Mouse (Mus musculus): ENCODE measurements at regions not wholly inside any gene's neighbourhood (a gene's known extent, or its start where the extent isn't known, plus 50 kb on each side); places are given as distances from the start of the nearest gene placed in this dataset.

DNA sequence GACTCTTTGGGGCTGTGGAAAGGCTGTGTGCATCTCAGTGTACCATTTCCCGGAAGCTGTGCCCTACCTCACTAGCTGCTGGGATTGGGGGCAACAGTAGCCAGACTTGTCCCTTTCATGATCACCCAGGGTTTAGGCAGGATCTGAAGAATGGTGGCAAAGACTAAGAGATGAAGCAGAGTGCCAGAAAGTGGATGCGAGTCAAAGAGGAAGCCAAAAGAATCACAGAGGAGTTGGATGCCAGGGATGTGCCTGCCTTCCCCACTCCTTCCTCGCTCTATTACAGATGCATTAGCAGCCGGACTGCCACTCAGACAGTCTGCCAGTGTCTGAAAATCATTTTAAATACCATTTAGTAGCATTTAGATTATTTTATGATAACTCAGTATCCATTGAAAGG lies 271.5 kb upstream of the Slc24a2 start:
- DNase-seq (ENCODE audit: extremely low spot score in 1 of 2, low spot score in 2 of 2) = no peak
- intact Hi-C loops (cut with DNase I) = no loop called here

DNA sequence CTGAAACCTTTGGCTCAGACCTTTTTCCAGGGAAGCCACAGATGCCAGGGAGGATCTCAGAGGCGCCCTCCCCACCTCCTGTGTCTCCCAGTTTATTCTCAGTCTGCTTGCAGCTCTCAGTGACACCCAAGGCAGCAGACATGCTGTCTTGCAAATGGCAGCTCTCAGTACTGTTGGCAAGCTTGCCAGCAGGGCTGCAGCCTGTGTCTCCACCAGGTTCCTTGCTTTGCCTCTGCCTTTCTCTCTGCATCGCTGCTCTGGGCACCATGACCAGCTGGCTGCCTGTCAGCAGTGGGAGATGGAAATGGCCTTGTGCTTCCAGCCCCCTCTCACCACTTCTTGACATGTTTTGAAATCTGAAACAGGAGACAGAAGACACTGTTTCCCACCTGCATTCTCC lies 270.2 kb upstream of the Slc24a2 start:
- intact Hi-C loops (cut with DNase I) = no loop called here
- DNase-seq (ENCODE audit: extremely low spot score in 1 of 2, low spot score in 2 of 2) = peak in 1 of 2 experiments; percentile 4

DNA sequence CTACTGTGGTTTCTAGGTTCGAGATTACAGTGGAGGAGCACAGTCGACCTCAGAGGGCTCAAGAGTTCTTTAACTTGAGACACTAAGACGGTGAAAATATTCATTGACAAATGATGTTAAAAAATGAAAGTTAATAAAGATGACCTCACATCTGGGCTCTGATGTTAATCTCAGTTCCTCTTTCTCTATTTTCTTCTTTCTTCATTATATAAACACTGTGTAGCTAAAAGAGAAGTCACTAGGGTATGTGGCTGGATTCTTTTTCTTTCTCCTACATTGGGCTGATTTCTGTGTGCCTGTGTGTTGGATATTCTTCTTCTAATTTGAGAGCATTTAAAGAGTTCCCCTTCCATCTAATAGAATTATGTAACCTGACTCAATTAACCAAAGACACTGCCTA lies 257.5 kb upstream of the Slc24a2 start:
- no peak for DNase-seq (ENCODE audit: extremely low spot score in 1 of 2, low spot score in 2 of 2)
- intact Hi-C loops (cut with DNase I) = no loop called here

DNA sequence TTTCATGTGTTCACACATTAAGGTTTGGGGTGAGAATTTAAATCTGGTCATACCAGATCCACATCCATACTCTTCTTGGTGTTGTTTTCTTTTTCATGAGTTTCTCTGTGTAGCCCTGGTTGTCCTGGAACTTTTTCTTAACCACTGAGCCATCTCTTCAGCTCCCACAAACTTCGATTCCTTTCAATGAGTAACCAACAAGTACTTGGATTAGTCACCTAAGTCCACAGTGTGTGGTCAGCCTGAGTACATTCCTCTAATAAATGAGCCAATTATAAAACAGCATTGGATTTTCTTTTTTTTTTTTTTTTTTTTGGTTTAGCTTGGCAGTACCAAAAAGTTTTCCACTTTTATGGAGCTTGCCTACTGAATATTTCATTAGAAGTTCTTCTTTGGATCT lies 245.3 kb upstream of the Slc24a2 start:
- DNase-seq (ENCODE audit: extremely low spot score in 1 of 2, low spot score in 2 of 2) = no peak
- intact Hi-C loops (cut with DNase I) = no loop called here

DNA sequence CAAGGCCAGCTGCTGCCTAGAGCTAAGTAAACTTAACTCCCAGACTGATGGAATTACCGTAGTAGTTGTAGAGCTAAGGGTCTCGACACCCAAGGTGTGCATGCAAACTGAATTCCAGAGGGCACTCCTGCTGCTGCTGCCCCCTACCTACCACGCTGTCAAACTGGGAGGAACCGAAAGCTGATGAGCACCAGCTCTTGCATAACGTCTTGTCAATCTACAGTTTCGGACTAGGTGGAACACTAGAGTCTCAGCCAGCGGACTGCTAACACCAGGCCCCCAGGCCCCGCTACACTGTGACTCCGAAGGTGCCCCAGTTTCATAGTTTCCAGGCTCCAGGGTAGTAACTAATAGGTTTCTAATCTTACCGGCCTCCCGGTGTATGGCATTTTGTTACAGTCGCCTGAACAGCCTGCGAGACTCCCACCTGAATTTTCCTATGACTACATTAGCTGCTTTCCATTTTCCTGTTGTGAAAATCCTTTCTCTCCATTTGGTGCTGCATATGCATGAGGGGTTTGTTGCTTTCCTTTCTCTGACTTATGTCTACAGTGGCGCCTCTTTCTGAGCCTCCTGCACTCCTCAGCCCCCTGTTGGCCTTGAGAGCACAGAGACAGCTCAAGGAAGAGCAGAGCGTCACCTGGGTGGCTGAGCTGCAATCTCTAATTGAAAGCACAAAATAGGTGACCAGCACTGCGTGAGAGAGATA lies 243.2 kb upstream of the Slc24a2 start:
- intact Hi-C loops (cut with DNase I) = no loop called here
- no peak for DNase-seq (ENCODE audit: extremely low spot score in 1 of 2, low spot score in 2 of 2)

DNA sequence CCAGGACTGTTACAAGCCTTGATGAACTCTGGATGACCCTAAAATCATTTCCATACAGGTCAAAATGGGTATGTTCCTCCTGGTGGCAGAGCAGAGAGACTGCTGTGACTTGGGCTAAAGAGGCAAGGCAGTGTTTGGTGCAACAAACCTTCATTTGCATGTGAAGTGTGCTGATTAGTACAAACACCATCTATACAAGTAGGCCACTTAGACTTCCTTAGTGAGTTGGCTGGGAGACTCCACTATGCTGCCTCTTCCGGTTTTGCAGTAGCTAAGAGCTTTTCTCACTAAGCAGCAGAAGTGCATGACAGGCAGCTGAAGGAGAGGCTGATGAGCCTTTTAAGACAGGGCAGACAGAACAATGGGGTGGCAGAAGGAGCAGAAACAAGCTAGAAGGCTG lies 242.5 kb upstream of the Slc24a2 start:
- no peak for DNase-seq (ENCODE audit: extremely low spot score in 1 of 2, low spot score in 2 of 2)
- intact Hi-C loops (cut with DNase I) = no loop called here

DNA sequence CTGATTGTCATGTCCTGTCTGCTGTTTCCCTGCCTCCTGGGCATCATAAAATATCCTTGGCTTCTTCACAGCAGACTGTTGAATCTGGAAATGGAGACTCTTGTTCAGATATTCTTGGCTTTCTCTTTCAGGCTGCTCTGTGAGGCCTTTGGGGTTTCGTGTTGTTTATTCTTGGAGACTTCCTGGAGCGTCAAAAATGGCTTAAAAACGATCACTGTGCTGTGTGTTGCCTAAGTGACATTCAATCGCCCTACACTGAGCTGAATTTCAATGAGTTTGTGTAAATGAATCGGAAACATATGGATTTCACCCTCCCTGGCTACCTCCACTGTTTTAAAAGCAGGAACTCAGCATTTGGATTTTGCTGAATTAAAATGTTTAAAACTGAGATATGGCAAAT lies 241.1 kb upstream of the Slc24a2 start:
- DNase-seq (ENCODE audit: extremely low spot score in 1 of 2, low spot score in 2 of 2) = no peak
- intact Hi-C loops (cut with DNase I) = no loop called here

DNA sequence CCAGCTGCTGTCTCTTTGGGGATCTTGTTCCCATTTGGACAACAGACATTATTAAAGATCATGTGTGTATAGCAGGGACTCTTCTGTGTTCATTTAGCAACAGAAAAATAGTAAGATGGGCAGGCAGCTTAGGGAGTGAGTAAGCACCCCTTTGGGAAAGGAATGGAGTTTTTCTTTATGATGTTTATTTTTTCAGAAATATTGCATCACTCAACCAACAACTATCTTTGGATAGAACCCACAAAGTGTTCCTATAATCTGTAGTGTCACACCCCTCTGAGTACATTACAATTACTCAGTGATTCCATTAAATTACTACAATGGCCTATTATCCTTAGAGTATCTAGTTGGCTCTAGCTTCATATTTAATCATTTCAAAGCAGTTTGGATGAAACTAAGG lies 237.3 kb upstream of the Slc24a2 start:
- intact Hi-C loops (cut with DNase I) = no loop called here
- DNase-seq (ENCODE audit: extremely low spot score in 1 of 2, low spot score in 2 of 2) = no peak

DNA sequence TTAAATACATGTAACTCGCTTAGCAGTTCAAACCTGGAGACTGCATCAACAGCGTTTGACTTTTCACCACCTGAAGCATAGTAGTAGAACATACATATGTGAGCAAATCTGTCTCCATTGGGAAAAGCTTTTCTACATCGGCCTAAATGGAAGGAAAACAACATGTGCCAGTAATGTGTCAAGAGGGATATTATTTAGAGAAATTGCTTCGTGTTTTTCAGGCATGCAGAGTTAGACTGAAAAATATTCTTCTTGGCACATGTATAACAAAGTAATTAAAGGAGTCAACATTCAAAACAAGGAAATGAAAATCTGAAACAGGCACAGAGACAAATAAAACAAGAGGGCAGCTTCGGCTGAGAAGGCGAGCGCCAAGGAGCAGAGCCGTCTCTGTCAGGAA lies 236.7 kb upstream of the Slc24a2 start:
- DNase-seq (ENCODE audit: extremely low spot score in 1 of 2, low spot score in 2 of 2) = no peak
- intact Hi-C loops (cut with DNase I) = no loop called here

DNA sequence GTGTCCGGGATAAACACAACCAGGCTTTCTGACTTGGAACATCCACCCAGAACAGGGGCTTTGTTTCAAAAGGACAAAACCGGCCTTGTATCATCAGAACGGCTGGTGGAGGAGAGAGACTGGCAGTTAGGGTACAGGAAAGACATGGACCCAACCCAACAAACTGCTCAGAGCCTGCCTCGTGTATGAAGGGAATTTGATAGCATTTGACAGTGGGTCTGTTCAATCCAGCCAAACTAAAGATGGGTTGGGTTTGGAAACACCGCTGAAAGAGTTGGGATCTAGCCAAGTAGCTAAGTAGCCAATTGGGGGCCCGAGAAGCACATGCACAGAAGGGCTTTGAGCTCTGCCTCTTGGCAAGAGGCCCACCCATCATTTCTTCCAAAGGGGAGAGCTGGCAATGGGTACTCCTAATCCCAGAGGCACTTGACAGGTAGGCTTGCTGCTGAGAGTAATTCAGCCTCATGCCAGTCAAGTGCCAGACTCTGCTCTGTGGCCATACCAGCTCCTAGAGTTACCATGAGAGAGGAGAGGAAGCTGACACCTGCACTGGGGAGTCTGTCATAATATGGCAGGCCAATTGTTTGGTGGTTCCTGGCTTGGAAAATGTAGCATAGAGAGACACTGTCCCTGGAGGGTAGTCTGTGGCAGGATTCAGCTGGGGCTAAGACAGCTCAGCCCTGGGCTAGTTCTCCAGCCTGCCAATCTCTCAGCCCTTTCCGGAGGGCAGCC lies 231.1 kb upstream of the Slc24a2 start:
- intact Hi-C loops (cut with DNase I) = loop anchor here (5.0 kb wide), 1 partner anchor 59 kb away; no protein-coding TSS in a partner anchor
- peak; percentile 26 to 38 for DNase-seq (ENCODE audit: extremely low spot score in 1 of 2, low spot score in 2 of 2)

DNA sequence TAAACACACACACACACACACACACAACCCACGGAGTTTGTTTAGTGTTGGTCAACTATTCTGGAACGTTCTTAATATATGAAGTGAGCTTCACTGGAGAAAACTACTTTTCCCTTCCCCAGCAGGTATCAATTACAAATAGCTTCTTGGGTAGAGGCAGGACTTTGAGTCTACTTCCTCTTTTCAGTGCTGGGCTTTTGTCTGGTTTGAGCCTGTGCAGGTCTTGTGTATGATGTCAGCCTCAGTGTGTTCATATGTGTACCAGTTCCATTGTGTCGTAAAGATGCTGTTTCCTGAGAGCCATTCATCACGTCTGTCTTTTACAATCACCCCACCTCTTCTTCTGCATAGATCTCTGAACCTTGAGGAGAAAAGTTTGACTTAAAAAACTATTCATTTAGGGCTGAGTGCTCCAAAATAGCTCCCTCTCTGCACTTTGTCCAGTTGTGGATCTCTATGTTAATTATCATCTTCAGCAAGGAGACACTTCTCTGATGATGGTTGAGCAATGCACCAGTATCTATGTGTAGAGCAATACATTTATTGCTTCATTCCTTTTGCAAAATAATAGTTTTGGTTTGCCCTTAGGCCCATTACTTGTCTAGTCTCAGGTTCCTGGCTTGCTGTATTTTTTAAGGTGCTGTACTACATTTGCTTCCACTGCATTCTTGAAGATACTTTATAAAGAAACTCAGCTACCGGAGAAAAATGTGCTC lies 225.7 kb upstream of the Slc24a2 start:
- no peak for DNase-seq (ENCODE audit: extremely low spot score in 1 of 2, low spot score in 2 of 2)
- intact Hi-C loops (cut with DNase I) = no loop called here

DNA sequence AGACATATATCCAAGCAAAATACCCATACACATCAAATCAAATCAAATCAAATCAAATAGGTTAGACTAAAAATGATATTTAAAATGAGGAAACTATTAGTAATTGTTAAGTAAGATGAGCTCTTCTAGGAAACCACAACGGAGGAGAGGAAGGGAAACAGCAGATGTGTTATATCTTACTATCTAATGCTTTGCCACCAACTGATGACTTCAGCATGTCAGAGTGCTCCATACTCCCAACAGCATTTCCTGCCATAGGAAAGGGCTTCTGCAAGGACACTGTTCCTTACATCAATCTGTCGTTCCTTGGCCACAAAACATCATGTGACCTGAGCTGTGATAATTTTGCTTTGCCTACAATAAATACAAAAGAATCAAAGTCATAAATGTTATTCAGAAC lies 221.8 kb upstream of the Slc24a2 start:
- intact Hi-C loops (cut with DNase I) = no loop called here

DNA sequence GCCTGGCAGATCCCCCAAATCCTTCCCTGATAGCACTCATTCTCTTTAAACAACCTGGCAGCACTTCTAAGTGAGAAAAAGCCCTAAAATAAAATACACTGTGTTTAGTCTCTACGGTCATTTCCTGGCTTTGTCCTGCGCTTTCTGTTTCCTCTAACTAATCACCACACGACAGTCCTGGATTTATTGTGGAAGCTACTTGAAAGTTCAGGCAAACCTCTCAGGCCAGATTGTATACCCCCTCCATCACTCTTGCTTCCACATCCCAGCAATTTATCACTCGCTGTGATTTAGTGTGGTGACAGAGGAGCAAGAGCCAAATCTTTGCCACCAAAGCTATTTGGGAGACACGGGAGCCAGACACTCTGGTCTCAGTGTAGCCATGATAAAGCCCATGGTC lies 221.0 kb upstream of the Slc24a2 start:
- intact Hi-C loops (cut with DNase I) = no loop called here
- no peak for DNase-seq (ENCODE audit: extremely low spot score in 1 of 2, low spot score in 2 of 2)

More for the DNA sequence above, 221.8 kb upstream of the Slc24a2 start:
- DNase-seq (ENCODE audit: extremely low spot score in 1 of 2, low spot score in 2 of 2) = no peak

DNA sequence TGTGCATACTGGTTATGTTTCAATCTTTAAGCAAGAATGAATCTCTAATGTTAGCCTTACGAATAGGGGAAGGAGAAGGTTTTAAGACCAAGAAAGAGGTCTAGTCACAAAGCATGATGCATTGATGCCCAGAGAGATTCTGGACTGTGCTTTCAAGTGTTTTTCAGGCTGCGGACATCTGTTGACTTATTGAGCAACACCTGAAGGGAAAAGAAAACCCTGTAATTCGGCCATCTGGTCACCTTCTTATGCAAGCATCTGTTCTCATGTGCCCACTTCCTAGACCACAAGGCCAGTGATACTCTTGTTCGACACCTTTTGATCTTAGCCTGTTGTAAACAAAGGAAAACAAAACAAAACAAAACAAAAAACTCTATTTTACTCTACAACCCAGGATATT lies 218.1 kb upstream of the Slc24a2 start:
- intact Hi-C loops (cut with DNase I) = no loop called here
- no peak for DNase-seq (ENCODE audit: extremely low spot score in 1 of 2, low spot score in 2 of 2)

DNA sequence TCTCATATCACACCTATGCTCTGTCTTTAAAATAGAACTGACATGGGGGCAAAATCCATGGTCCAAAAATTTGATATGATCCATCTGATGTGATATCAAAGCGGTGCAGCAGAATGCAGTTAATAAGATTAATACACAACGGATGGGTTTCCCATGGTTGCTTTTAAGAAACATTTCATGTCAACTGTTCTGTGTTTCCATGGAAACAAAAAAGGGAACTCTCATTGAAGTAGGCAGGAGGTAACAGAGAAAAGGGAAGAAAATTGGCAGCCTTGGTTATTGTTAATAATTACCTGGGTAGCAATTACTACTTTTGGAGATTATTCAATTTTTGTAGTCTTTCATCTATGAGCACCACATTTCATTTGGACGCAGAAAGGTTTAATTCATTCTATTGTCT lies 216.6 kb upstream of the Slc24a2 start:
- no peak for DNase-seq (ENCODE audit: extremely low spot score in 1 of 2, low spot score in 2 of 2)
- intact Hi-C loops (cut with DNase I) = no loop called here

DNA sequence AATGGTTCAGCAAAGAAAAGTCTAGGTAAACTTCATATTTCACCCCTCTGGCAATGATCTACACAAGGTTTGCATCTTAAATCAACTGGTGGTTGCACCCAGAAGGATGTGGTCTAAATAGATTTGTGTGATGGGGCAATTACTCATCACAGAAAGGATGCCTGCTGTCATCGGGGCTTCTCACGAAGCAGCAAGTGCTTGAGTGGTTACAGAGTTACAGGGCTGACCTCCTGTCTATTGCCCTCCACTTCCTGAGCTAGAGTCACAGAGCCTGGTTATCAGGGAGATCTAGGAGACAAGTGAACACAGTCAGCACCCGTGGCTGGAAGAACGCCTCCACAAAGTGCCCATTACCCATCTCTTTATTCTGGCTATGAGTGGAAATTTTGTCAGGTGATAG lies 203.9 kb upstream of the Slc24a2 start:
- intact Hi-C loops (cut with DNase I) = no loop called here
- DNase-seq (ENCODE audit: extremely low spot score in 1 of 2, low spot score in 2 of 2) = no peak

DNA sequence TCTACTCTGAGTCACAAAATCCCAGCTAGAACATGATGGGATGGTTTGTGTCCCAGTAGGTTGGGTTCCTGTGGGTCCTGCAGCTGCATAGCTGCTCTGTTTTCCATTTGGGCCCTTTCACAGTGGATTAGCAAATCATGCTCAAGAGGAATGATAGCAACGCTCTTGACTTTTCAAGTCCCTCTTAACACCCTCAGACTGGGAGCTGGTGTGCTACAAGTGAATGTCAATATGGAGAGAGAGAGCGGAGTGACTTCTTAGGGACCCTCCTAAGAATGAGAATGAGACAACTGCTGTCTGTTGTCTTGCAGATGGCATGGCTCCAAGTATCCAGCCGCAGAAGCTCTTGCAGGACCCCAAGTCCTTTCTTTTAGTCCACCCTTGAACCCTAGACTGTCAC lies 198.1 kb upstream of the Slc24a2 start:
- no peak for DNase-seq (ENCODE audit: extremely low spot score in 1 of 2, low spot score in 2 of 2)
- intact Hi-C loops (cut with DNase I) = no loop called here

DNA sequence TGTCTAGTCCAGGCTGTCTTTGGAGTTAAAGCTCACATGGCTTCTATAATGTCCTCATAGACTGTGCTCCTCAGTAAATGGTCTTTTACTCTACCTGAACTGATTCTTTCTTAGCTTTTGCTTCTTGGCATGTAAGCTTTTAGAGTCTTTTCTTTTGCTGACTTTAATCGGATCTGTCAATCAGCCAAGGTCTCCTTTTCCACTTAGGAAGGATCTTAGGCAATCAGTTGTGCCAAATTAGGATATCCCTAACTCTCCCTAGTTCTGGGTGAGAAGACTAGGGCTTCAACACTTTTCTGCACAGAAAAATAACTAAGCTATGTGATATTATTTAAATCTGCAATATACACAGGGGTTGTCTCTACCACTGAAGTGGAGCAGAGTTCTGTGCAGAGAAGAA lies 193.8 kb upstream of the Slc24a2 start:
- intact Hi-C loops (cut with DNase I) = no loop called here
- DNase-seq (ENCODE audit: extremely low spot score in 1 of 2, low spot score in 2 of 2) = no peak

DNA sequence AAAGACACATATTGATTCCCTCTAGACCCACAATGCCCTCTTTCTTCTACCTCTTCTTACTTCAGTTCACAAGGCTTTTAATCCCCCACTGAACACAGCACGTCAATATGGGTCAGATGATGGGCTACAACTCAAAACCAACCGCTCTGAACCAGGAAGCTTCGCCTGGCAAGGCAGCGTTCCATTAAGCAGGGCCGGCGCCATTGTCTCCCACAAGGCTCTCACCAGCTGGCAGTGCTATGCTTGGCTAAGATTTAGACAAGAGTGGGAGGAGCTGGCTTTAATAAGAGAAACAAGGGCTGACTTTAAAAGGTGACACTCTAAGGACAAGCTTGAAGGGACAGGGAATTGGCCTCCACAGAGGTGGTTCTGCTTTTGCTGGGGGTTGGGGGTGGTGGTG lies 192.3 kb upstream of the Slc24a2 start:
- intact Hi-C loops (cut with DNase I) = no loop called here
- DNase-seq (ENCODE audit: extremely low spot score in 1 of 2, low spot score in 2 of 2) = no peak

DNA sequence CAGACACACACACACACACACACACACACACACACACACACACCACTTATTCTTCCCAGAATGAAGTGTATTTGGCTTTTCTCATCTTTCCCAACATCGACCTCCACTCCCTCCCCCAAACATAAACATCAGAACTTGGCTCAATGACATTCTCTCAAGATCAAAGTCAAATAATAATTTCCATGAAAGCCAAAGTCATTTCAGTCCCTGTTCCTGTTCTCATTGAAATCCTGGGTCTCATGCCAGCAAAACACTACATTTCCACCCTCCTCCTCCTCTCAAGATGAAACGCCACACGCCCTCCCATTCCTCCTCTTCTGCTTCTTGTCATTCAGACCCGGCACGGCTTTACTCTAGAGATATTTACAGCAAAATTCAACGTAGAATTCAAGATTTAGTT lies 173.1 kb upstream of the Slc24a2 start:
- intact Hi-C loops (cut with DNase I) = loop anchor here (5.0 kb wide), 1 partner anchor 59 kb away; no protein-coding TSS in a partner anchor
- DNase-seq (ENCODE audit: extremely low spot score in 1 of 2, low spot score in 2 of 2) = peak in 1 of 2 experiments; percentile 31
